Mouse (Mus musculus): Measurements from ENCODE around the gene Gal3st2c.

GRCm38 (mm10) chr1:94051104-94051503 is 60.8 kb downstream of the Gal3st2c start:
- no peak for TF ChIP-seq CTCF (IDR thresholded peaks at IDR 0.05; ENCODE audit: low read depth, low read length)
- TF ChIP-seq TAL1 (conservative IDR thresholded peaks at IDR 0.05; ENCODE audit: low read depth, low read length): no peak
- no peak for TF ChIP-seq GATA2 (IDR thresholded peaks at IDR 0.05; ENCODE audit: borderline replicate concordance, low read depth, low read length)
- TF ChIP-seq GATA1 (IDR thresholded peaks at IDR 0.05; ENCODE audit: borderline replicate concordance, low read length): no peak
